Mouse (Mus musculus) cerebral cortex, adult 2 months (tissue): ENCODE measurements around the gene Capzb.

Experiments
- WGBS: fragments of 180-500 bp; shearing (Covaris S2); methylation state at CpG from one replicate; pipeline ENCODE4 v1.1.7; 2018; 5-methylcytosine and 5-hydroxymethylcytosine counted together

Gene Capzb

GRCm38 (mm10) chr4:139179731-139180625 is 12.7 kb upstream of the Capzb start:
- 87% methylated on average over 17 of the region's 17 CpGs for WGBS

- 89% methylated on average over 5 of the region's 5 CpGs for WGBS
Measured at GRCm38 (mm10) chr4:139185766-139186442, 6.8 kb upstream of the Capzb start.

- 74% methylated on average over 11 of the region's 11 CpGs for WGBS
Measured at GRCm38 (mm10) chr4:139187930-139188329, 4.8 kb upstream of the Capzb start.

- 9% methylated on average over 19 of the region's 19 CpGs for WGBS
Measured at GRCm38 (mm10) chr4:139191605-139192498, 847 bp upstream of the Capzb start.

- 5% methylated on average over 35 of the region's 35 CpGs for WGBS
Measured at GRCm38 (mm10) chr4:139193176-139194093, 736 bp downstream of the Capzb start.

- WGBS, result 68% methylated on average over 5 of the region's 5 CpGs
Measured at GRCm38 (mm10) chr4:139195101-139195500, 2.4 kb downstream of the Capzb start.

- WGBS, result 53% methylated on average over 6 of the region's 6 CpGs
Measured at GRCm38 (mm10) chr4:139196464-139196863, 3.8 kb downstream of the Capzb start.

GRCm38 (mm10) chr4:139196949-139197348 is 4.2 kb downstream of the Capzb start:
- 35% methylated on average over 6 of the region's 6 CpGs for WGBS

GRCm38 (mm10) chr4:139197453-139197852 is 4.8 kb downstream of the Capzb start:
- WGBS, result 60% methylated on average over 5 of the region's 5 CpGs

GRCm38 (mm10) chr4:139198004-139198689 is 5.4 kb downstream of the Capzb start:
- 65% methylated on average over 9 of the region's 9 CpGs for WGBS

- WGBS, result 86% methylated on average over 9 of the region's 9 CpGs
Measured at GRCm38 (mm10) chr4:139199126-139199525, 6.4 kb downstream of the Capzb start.

- 92% methylated on average over 8 of the region's 8 CpGs for WGBS
Measured at GRCm38 (mm10) chr4:139199703-139200340, 7.1 kb downstream of the Capzb start.

- 57% methylated on average over 3 of the region's 3 CpGs for whole genome bisulfite sequencing
Measured at GRCm38 (mm10) chr4:139200946-139201345, 8.2 kb downstream of the Capzb start.

- 72% methylated on average over 7 of the region's 7 CpGs for whole genome bisulfite sequencing
Measured at GRCm38 (mm10) chr4:139202556-139202955, 9.9 kb downstream of the Capzb start.

GRCm38 (mm10) chr4:139203381-139203780 is 10.7 kb downstream of the Capzb start:
- WGBS, result 46% methylated on average over 2 of the region's 2 CpGs

GRCm38 (mm10) chr4:139205842-139206241 is 13.1 kb downstream of the Capzb start:
- WGBS, result 66% methylated on average over 5 of the region's 5 CpGs

- WGBS, result 59% methylated on average over 8 of the region's 8 CpGs
Measured at GRCm38 (mm10) chr4:139206353-139207045, 13.8 kb downstream of the Capzb start.

GRCm38 (mm10) chr4:139208236-139209129 is 15.8 kb downstream of the Capzb start:
- WGBS, result 43% methylated on average over 9 of the region's 9 CpGs
